Mouse (Mus musculus): ENCODE results near the gene Ssh2.
A peak's percentile ranks its signal among the peaks of the same experiment; 100 is the strongest.

Ssh2 gene

DNA sequence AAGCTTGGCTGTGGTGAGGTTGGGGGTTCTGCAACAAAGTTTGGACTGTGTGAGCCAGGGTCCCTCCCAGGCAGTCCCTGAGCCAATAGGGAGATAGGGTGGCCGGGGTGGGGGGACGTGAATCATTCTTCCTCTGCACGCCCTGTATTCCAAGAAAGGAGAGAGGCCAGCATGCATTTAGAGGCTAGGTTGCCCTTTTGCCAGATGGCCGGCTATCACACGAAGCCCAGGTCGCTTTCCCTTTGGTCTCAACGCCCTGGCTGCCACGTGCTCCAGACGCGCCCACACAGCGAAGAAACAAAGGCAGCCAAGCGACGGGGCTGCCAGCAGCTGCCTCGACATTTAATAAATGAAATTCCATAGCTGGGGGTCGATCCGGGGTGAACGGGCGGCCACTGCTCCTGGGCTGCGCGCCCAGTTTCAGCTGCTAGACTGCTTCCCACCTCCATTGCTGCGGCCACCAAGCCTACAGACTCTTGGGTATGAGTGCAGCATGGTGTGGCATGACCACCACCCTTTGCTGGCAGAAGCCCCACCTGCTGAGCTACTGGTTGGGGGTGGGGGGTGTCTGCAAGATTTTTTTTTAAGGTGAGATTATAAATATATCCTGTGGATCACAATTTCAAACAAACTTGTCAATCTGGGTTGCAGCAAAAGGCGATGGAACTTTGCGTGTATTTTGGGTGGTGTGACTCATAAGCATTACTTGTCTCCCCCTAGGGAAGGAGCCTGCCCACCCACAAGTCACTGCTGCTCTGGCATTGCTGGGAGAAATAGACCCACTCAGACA, 275.6 kb downstream of the Ssh2 start:
- peak in 1 of 2 experiments; percentile 32 for DNase-seq (ENCODE audit: low spot score in 2 of 2)

DNA sequence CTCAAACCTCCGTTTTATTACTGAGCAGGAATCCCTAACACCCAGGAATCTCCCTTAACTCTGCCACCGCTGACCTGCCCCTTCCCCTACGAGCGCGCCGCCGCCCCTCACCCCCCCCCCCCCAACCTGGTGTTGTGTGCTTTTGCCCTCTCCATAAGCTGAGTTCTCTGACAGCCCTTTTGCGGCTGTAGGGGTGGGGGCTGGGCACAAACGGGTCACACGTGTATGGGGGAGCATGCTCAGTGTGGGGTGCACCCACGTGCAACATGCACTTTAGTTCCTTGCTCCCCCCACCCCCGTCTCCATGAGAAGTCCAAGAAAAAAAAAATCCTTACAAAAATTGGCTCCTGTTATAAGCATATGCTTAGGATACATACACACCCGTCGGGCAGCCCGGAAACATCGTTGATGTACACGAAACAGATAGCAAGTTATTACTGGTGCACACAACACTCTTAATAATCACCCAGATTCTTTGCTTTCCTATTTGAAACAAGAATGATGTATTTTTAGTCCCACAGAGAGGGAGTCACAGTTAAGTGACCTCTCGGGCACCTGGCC, 276.3 kb downstream of the Ssh2 start:
- peak in 1 of 2 experiments; percentile 54 for DNase-seq (ENCODE audit: low spot score in 2 of 2)

DNA sequence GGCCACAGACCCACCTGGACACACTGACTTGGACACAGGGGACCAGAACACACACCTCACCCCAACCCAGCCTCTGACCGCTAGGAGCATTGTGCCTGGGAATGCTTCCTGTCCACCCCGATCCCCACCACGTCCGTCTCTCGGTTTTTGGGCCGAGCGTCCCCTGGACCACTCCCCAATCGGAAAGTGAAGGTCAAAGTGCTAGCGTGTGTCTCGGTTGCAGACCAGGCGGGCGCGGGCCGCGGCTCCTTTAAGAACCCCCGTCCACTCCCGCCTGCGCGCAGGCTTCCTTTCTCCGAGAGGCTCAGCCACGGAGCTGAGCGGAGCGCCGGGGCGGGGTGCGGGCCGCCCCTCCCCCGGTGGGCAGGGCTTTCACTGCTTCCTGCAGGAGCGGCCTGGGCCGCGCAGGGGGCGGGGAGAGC, 276.8 kb downstream of the Ssh2 start:
- DNase-seq (ENCODE audit: low spot score in 2 of 2): peak; percentile 73 to 90

DNA sequence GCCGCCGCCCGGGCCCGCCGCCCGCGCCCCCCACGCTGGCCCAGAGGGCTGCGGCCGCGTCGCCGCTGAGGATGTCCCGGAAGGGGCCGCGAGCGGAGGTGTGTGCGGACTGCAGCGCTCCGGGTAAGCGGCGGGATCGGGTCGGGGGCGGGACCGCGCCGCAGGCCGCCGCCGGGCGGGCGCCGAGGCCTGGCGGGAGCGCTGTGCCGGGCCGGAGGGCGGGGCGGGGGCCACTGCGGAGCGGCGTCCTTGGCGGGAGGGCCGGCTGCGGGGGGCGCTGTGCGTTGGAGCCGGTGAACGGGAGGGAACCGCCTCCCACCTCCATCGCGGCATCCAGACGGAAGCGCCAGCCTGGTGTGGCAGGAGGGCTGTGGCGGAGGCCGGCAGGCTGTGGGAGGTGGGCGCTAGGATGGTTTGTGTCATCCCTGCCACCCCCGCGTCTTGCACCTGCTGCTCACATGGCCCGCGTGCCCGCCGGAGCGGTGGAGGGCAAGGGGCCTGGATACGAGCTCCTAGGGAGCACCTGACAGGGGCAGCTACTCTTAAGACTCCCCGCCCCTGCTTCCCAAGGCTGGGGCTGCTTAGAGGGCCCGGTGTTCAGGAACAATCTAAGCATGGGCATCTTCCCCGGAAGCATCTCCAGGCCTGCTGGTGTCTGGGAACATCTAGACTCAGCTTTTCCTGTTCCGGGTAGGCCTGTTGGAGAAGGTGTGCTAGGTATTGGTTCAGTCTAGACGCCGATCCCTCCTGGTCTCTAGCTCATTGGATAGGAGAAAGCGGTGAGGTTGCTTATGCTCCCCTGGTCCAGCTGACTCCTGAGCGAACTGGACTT, 277.6 kb downstream of the Ssh2 start, which contains the start of gene Git1:
Gene Git1, plus strand, starts transcription at position 51 of the 832 bp plus-strand sequence.
- peak; percentile 58 to 65 for DNase-seq (ENCODE audit: low spot score in 2 of 2)

DNA sequence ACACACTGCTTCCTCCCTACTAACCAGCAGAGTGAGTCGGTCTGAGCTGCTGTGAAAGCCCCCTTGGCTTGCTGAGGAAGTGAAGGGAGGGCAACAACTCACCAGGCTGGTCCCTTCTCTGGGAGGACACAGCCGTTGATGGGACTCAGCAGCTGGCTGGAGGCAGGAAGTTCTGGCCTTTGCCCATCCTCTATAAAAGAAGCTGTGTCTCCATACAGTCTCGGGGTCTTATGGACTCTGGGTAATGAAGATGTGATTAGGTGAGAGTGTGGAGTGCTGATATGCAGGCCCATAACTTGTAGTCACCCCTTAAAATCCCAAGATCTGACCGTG, 278.2 kb downstream of the Ssh2 start:
- DNase-seq (ENCODE audit: low spot score in 2 of 2): no peak

DNA sequence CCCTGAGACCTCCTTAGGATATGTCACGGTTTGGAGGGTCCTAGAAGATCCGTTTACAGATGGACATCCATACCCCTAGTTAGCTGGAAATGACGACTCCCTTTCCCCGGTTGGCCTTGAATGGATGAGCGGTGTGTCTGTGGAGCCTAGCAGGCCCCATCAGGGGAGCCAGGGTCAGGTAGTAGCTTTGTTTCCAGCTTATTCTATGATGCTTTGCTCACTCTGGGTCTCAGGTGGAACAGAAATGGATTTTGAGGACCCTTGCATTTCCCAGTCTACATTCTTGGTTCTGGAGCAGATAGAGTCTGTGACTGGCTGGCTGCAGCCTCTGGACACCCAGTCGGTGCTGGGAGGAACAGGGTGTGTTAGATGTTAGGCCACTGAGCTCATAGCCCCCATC, 278.7 kb downstream of the Ssh2 start:
- DNase-seq (ENCODE audit: low spot score in 2 of 2): no peak

DNA sequence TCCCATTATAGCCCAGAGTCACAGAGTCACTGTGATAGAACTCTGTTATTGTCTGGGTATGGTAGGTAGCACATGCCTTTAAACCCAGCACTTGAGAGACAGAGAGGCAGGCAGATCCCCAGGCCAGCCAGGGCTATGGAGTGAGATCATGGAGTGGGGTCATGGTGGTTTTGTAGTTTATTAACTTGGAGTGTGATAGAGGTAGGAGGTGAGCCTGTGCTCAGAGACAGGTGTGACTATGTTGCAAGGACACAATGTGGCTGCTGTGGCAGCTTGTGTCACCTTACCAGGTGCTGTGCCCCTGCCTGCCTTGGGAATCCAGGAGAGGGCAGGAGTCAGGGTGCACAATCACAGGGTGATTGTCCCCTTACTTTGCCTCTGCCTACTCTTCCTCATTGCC, 279.4 kb downstream of the Ssh2 start:
- DNase-seq (ENCODE audit: low spot score in 2 of 2): no peak

DNA sequence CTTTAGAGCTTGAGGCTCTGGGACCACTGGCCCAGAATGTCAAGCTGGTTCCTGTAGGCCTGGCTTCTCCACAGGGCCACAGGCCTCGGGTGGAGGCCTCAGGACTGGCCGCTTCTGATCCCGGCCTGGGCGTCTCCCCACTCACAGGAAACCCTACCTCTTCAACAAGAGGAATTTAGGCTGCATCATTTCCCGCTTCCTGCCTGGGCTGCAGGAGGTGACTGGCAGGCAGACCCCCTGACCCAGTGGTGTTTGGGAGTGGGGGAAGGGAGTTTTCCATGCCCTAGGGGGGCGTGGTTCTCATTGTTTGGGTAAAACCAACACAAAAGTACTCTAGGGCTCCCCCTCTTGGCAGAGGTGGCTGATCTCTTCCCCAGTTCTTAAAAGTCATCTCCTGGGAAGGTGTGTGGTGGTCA, 281.3 kb downstream of the Ssh2 start:
- DNase-seq (ENCODE audit: low spot score in 2 of 2): peak in 1 of 2 experiments; percentile 72

DNA sequence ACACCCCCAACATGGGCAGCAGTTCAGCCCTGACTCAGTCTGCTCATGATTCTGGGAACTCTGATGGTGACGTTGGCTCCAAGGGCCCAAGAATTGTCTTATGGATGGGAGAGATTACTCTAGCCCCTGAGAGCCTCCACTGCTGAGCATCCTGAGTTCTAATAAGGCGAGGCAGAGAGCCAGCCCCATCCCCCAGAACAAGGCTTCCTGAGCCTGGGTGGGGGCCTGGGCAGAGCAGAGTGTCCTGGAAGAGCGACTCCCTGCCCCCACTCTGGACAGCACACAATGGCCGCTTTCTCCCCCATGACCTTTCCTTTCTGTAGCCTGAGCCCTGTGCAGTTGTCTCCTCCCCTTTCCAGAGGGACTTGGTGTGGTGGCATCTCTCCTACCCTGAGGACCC, 281.8 kb downstream of the Ssh2 start:
- no peak for DNase-seq (ENCODE audit: low spot score in 2 of 2)

DNA sequence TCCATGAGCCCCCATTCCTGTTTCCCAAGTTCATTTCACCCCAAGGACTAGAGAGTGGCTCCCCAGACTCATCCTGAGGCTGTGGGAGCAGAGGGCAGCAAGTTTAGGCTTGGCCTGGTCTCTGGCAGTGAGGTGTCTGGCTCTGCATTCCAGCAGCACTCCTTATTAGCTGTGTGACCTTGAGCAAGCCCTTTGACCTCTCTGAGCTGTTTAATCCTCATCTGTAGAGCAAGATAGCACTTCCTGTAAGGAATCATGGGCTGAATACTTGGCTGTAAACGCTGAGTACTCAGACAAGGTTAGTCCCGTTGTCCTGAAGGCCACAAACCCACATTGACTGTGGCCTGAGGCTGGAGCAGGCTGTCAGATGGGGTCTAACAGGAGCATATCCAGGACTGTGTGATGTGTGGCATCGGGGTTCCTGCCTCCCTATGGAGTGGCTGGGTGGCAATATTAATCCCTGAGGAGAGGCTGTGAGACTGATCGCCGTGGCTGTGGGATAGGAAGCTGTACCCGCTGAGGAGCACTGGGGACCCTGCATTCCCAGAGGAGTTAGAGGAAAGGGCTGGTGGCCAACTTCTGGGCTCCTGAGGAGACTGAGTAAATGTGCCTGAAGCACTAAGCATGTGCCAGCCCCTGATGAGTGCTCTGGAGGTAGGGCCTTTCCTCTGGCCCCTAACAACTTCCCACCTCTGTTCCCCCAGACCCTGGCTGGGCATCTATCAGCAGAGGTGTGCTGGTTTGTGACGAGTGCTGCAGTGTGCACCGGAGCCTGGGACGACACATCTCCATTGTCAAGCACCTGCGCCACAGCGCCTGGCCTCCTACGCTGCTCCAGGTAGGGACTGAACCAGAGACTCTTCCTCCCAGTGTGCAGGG, 282.4 kb downstream of the Ssh2 start:
- DNase-seq (ENCODE audit: low spot score in 2 of 2): no peak

DNA sequence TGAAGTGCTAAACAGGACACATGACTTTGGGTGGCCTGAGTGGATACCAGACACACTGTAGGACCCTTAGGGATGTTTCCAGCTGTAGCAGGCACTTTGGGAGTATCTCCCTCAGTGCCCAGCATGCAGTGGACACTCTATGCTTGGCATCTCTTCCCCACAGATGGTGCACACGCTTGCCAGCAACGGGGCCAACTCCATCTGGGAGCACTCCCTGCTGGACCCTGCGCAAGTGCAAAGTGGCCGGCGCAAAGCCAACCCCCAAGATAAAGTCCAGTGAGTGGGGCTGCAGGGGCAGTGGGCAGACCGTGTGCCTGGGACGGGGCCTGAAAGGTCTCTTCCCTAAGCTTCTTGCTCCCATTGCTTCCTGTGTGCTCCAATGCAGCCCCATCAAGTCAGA, 283.3 kb downstream of the Ssh2 start:
- DNase-seq (ENCODE audit: low spot score in 2 of 2): no peak

DNA sequence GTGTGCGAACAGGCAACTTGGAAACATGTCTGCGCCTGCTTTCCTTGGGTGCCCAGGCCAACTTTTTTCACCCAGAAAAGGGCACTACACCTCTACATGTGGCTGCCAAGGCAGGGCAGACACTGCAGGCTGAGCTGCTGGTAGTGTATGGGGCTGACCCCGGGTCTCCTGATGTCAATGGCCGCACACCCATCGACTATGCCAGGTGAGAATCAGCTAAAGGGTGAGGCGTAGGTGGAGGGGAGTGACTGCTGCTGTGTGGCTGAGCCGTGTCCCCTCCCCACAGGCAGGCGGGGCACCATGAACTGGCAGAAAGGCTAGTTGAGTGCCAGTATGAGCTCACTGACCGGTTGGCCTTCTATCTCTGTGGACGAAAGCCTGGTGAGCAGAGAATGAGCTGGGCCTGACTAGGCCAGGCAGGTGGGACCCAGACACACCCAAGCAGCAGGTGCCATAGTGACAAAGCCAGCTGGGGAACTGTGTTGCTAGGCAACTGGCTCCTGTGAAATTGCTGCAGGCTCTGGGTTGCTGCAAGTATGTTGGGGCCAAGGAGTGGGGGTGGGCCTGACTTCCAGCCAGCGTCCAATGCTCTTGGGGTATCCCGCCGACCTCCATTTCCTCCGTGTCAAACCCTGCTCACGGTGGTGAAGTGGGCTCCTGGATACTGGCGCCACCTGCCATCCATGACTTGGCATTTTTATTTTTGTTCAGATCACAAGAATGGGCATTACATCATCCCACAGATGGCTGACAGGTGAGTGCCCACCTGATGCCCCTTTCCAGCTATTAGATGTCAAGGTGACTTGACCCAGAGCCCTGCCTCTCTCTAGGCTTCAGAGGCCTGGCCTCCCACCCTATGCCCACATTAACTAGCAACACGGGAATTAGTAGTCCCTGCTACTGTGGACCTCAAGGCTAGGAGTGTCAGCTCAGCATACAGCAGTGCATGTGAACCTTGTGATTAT, 284.6 kb downstream of the Ssh2 start:
- no peak for DNase-seq (ENCODE audit: low spot score in 2 of 2)

DNA sequence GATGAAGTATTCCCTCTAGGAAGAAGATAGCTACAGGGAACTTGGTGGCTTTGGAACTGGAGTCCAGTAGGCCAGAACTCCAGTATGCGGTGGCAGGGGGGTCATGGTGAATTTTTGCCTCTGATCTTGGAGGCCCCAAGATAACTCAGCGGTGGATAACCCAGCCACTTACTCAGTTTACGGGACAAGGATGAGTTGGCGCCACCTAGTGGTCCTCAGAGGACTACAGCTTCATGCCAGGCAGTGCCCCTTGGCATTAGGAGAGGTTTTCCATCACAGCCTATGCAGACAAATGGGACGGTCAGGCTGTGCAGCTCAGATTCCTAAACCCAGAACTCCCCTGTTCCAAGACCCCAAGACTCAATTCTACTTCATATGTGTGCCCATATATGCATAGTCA, 285.3 kb downstream of the Ssh2 start:
- peak; percentile 70 to 86 for DNase-seq (ENCODE audit: low spot score in 2 of 2)

DNA sequence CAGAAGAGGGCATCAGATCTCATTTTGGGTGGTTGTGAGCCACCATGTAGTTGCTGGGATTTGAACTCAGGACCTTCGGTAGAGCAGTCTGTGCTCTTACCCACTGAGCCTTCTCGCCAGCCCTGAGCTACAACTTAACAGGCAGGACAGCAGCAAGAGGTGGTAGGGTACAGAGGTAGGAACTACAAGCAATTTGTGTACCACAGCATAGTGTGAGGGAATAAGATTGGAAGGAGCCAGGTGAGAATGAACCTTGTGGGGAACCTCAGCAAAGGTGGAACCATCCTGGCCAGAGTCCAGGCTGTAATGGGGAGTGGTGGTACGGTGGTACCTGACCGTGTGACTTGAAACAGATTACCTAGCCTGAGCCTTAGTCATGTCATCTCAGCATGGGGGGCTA, 285.9 kb downstream of the Ssh2 start:
- DNase-seq (ENCODE audit: low spot score in 2 of 2): no peak

DNA sequence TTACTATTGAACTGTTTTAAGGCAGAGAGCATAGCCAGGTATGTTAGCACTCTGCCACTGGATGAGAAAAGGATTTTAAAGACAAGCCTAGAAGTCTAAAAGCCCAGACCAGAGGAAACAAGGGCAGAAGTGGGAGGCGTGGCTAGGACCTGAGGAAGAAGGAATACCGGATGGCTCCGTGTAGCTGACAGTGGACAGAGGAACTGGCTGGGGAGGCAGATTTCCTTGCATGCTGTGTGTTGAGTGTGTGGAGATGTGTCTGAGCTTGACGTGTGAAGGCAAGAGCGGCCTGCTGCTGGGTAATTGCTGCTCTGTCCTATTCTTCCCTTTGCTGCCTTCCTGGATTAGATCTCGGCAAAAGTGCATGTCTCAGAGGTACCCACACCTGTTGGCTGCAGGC, 286.4 kb downstream of the Ssh2 start:
- DNase-seq (ENCODE audit: low spot score in 2 of 2): no peak

DNA sequence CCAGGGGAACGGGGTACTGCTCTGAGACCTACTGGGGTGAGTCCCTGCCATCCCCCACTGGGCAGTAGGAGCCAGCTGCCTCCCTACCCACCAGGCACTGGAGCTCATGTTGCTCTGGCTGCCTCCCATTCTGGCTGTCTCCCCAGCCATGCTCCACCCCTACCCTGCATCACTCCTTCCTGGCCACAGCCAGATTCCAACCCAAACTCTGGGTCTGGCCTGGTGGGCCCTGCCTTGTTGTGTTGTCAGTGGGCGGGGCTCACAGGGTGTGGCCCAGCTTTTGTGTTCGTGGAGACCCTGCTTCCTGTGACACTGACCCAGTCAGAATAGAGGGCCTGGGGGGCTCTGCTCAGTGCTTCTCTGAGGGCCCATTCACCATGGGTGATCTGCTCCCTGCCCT, 287.4 kb downstream of the Ssh2 start:
- DNase-seq (ENCODE audit: low spot score in 2 of 2): no peak

DNA sequence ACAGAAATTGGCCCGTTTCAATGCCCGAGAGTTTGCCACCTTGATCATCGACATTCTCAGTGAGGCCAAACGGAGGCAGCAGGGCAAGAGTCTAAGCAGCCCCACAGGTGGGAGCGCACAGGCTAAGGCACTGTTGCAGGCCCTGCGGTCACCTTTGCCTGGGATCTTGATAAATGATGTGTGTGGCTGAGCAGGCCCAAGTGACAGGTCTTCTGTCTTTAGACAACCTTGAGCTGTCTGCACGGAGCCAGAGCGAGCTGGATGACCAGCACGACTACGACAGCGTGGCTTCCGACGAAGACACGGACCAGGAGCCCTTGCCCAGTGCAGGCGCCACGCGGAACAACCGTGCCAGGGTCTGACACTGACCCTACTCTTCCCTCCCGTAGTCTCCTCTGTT, 288.3 kb downstream of the Ssh2 start:
- no peak for DNase-seq (ENCODE audit: low spot score in 2 of 2)

DNA sequence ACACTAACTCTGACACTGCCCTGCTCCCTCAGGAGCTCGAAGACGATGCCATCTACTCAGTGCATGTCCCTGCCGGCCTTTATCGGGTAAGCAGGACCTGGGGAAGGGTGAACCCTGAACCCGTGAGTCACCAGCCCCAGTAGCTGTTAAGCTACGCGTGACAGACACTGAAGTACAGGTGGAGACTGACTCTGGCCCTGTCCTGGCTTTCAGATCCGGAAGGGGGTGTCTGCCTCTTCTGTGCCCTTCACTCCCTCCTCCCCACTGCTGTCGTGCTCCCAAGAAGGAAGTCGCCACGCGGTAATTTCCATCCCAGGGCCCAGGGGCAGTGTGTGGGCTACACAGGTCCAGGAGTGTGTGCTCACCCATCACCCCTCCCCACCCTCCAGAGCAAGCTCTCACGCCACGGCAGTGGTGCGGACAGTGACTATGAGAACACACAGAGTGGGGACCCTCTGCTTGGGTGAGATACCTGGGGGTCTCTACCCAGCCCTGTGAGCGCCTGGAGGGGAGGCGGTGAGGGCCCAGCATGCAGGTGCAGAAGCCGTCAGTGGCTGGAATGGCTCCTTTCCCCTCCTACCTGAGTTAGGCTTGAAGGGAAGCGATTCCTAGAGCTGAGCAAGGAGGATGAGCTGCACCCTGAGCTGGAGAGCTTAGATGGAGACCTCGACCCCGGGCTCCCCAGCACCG, 289.3 kb downstream of the Ssh2 start:
- DNase-seq (ENCODE audit: low spot score in 2 of 2): no peak

DNA sequence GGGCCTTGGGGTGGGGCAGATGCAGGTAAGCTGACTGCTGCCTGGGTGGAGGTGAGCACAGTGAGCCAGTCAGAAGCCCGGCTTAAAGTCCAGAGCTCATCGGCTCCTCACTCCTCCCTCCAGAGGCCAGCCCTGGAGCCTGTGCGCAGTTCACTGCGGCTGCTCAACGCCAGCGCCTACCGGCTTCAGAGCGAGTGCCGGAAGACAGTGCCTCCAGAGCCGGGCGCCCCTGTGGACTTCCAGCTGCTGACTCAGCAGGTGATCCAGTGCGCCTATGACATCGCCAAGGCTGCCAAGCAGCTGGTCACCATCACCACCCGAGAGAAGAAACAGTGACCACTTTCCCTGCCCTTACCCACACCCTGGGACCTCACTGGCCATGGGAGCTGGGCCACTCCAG, 290.2 kb downstream of the Ssh2 start:
- no peak for DNase-seq (ENCODE audit: low spot score in 2 of 2)

DNA sequence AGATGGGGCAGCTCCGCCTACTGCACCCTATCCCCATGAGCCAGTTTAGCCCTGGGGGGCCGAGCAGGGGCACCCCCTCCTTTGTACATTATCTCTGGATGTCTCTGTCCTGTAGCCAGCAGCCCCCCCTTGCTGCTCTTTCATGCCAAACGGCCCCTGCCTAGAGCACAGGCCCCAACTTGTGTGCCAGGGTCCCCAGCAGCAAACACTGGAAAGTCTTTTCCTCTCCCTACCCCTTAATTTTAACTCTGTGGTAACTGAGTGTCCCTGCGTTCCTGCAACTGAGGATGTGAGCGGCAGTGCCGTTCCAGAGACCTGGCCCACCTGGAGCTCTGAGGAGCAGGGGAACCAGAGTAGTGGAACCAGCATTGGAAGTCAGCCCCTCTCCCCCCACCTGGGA, 290.9 kb downstream of the Ssh2 start:
- no peak for DNase-seq (ENCODE audit: low spot score in 2 of 2)
